Mouse (Mus musculus) heart, embryonic 11.5 days (tissue): ENCODE data around the gene Gm47996. TPM values are rescaled to one million over a fixed set of nuclear protein-coding genes. Genes with fewer than 3 reads are reported as not detected.
"Not testable (repeated sequence)": the region's sequence is repeated elsewhere in the genome, so short reads cannot be mapped to it uniquely, and the experiment has no call there.

ENCODE experiments used
- ATAC-seq: fragments of 200-750 bp; cut with Nextera tagmentation; replicated peaks from 2 replicates; pipeline ENCODE4 v1.8.0; 2017; ENCODE audit warnings: moderate library complexity; ENCODE audit not compliant: insufficient number of reproducible peaks, low FRiP score, low TSS enrichment
- H3K27ac ChIP-seq: fragments of 300-500 bp; sonication (generic); 2 replicates; pipeline ENCODE4 v1.5.1; 2014; ENCODE audit warnings: mild to moderate bottlenecking, low read depth, low read length
- H3K27me3 ChIP-seq: fragments of 300-500 bp; sonication (generic); 2 replicates; pipeline ENCODE4 v1.6.1; 2014; ENCODE audit warnings: mild to moderate bottlenecking, low read length, mixed read lengths; ENCODE audit not compliant: control insufficient read depth, insufficient read depth
- H3K36me3 ChIP-seq: fragments of 300-500 bp; sonication (generic); 2 replicates; pipeline ENCODE4 v1.6.1; 2014; ENCODE audit warnings: mild to moderate bottlenecking, low read length, moderate library complexity, mixed read lengths; ENCODE audit not compliant: control insufficient read depth, insufficient read depth
- H3K4me1 ChIP-seq: fragments of 300-500 bp; sonication (generic); 2 replicates; pipeline ENCODE4 v1.6.1; 2014; ENCODE audit warnings: low read length; ENCODE audit not compliant: control insufficient read depth, insufficient read depth
- H3K4me2 ChIP-seq: fragments of 300-500 bp; sonication (generic); 2 replicates; pipeline ENCODE4 v1.6.1; 2014; ENCODE audit warnings: mild to moderate bottlenecking, moderate library complexity
- H3K4me3 ChIP-seq: fragments of 300-500 bp; sonication (generic); 2 replicates; pipeline ENCODE4 v1.5.1; 2014; ENCODE audit warnings: low read depth, low read length
- H3K9ac ChIP-seq: fragments of 300-500 bp; sonication (generic); 2 replicates; pipeline ENCODE4 v1.6.1; 2014; ENCODE audit warnings: mild to moderate bottlenecking, low read depth, low read length, moderate library complexity
- H3K9me3 ChIP-seq: fragments of 300-500 bp; sonication (generic); replicated peaks from 2 replicates; pipeline ENCODE4 v1.6.1; 2016; ENCODE audit warnings: low read length; ENCODE audit not compliant: control insufficient read depth
- WGBS: fragments of 180-500 bp; shearing (Covaris S2); extraction: QIAGEN DNeasy Blood & Tissue Kit; methylation state at CpG from one replicate; pipeline ENCODE4 v1.1.7; 2014; ENCODE audit not compliant: insufficient replicate concordance; 5-methylcytosine and 5-hydroxymethylcytosine counted together
- polyA plus RNA-seq: library from polyadenylated mRNA; unstranded; fragments of >200 nt; fragmentation: Nextera tagmentation; extraction: Ambion mirVana; gene quantifications from 2 replicates; pipeline ENCODE4 v1.2.1, GENCODE M21; 2014

The Gm47996 gene
- polyA plus RNA-seq, 1 experiment from 2014 or later = 0.70 TPM

- no peaks in the 10 kb centered on the region for H3K27me3 ChIP-seq
- no peak for ATAC-seq
- H3K4me1 ChIP-seq = peaks cover 11% of the 10 kb centered on the region
- 65% methylated on average over 2 of the region's 2 CpGs for WGBS
- no peaks in the 10 kb centered on the region for H3K9me3 ChIP-seq
- no peaks in the 10 kb centered on the region for H3K36me3 ChIP-seq
- peak overlapping the region; percentile 35; the same call in 1 of the 2 replicates for H3K27ac ChIP-seq
- no peak overlapping the region for H3K4me3 ChIP-seq
- peak overlapping the region; percentile 34; the same call in 1 of the 2 replicates for H3K9ac ChIP-seq
- no peak overlapping the region for H3K4me2 ChIP-seq
Observed at GRCm38 (mm10) chr1:151178505-151179083, 31.3 kb upstream of the Gm47996 start.

GRCm38 (mm10) chr1:151180167-151180566 lies 29.8 kb upstream of the Gm47996 start:
- Histone ChIP-seq H3K4me2 (no peak overlapping the region), H3K4me1 (peaks cover 11% of the 10 kb centered on the region), H3K36me3 (no peaks in the 10 kb centered on the region), H3K4me3 (no peak overlapping the region), H3K27ac (no peak overlapping the region), H3K9ac (no peak overlapping the region), H3K9me3 (no peaks in the 10 kb centered on the region), H3K27me3 (no peaks in the 10 kb centered on the region)
- 85% methylated on average over 2 of the region's 2 CpGs for WGBS
- no peak for ATAC-seq

DNA sequence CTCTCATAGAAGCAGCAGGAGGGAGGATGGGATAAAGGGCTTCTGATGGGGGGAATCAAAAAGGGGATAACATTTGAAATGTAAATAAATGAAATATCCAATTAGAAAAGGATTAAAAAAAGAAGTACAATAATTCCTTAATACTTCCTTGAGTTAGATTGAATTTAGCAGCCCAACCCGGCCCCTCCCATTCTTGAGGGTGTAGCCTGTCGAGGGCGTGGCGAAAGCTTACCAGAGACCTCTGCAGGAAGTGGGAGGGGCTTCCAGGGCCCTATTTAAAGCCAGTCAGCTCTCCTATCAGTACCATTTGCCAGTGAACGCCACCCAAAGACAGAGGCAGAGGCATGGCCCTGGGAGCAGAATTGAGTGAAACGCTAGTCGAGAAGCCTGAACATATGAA lies 27.7 kb upstream of the Gm47996 start, which contains the start of gene Gm47985:
Gene Gm47985, plus strand, starts transcription at position 272 of the 400 bp plus-strand sequence.
- H3K4me1 ChIP-seq, ATAC-seq, H3K9me3 ChIP-seq, H3K9ac ChIP-seq, H3K27ac ChIP-seq, H3K4me3 ChIP-seq, H3K27me3 ChIP-seq, H3K36me3 ChIP-seq, H3K4me2 ChIP-seq: not testable (repeated sequence)
- no CpG with 5 or more reads among the region's 7 CpGs for WGBS

DNA sequence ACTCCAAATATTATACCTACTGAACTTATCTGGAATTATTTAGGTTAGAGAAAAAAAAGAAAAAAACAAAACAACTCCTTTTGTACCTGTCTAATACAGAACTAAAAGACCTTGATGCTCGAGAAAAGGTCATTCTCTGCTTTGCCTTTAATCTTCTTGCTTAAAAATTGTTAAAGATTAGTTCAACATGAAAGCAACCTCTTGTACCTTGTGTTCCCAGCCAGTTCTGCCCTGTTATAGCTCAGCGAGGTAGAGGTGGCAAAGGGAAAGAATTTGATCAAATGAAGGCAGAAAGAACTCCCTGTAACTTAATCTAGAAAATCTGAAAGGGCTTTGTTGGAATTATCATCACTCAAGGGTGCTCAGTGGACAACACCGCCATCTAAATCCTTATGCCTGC lies 23.7 kb upstream of the Gm47996 start:
- not testable (repeated sequence) for H3K27ac ChIP-seq, H3K4me1 ChIP-seq, H3K4me2 ChIP-seq, H3K9me3 ChIP-seq, H3K4me3 ChIP-seq, H3K9ac ChIP-seq, H3K27me3 ChIP-seq, ATAC-seq, H3K36me3 ChIP-seq
- WGBS = 85% methylated on average over 3 of the region's 3 CpGs

GRCm38 (mm10) chr1:151186879-151187424 lies 23.0 kb upstream of the Gm47996 start:
- H3K4me3 ChIP-seq, H3K9ac ChIP-seq, H3K27me3 ChIP-seq, H3K4me2 ChIP-seq, ATAC-seq, H3K9me3 ChIP-seq, H3K36me3 ChIP-seq, H3K4me1 ChIP-seq, H3K27ac ChIP-seq: not testable (repeated sequence)
- WGBS = 53% methylated on average over 4 of the region's 4 CpGs

- Histone ChIP-seq H3K36me3 (no peaks in the 10 kb centered on the region), H3K4me2 (no peak overlapping the region), H3K27ac (no peak overlapping the region), H3K4me3 (no peak overlapping the region), H3K4me1 (no peaks in the 10 kb centered on the region), H3K9ac (no peak overlapping the region), H3K9me3 (no peaks in the 10 kb centered on the region), H3K27me3 (no peaks in the 10 kb centered on the region)
- 82% methylated on average over 4 of the region's 4 CpGs for WGBS
- ATAC-seq = no peak
Observed at GRCm38 (mm10) chr1:151188469-151188868, 21.5 kb upstream of the Gm47996 start.

- not testable (repeated sequence) for H3K27ac ChIP-seq, ATAC-seq, H3K9ac ChIP-seq, H3K36me3 ChIP-seq, H3K4me1 ChIP-seq, H3K27me3 ChIP-seq, H3K4me2 ChIP-seq, H3K9me3 ChIP-seq, H3K4me3 ChIP-seq
- no CpG with 5 or more reads among the region's 7 CpGs for WGBS
Observed at GRCm38 (mm10) chr1:151192075-151192474, 17.9 kb upstream of the Gm47996 start, which contains the start of gene Gm8947. TSS of gene Gm8947 (plus strand) at chr1:151192376.

DNA sequence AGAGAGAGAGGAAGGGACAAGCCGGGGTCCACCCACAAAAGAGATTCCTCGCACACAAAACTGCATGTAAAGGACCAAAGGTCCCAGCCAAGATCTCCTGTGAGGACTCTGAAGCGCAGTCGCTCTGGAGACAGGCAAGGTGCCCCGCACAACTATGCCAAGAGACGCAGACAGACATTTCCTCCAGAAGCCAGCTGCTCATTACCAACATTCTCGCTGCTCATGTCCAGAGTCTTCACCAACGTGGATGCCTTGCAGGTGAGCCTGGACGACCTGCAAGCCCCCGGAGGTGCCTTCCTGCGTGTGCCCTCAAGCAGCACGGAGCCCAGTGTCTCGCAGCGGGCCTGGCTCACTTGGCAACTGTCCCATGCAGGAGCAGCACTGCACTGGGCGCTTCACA lies 17.2 kb upstream of the Gm47996 start:
- not testable (repeated sequence) for H3K4me1 ChIP-seq, ATAC-seq, H3K9ac ChIP-seq, H3K4me2 ChIP-seq, H3K36me3 ChIP-seq, H3K9me3 ChIP-seq, H3K27me3 ChIP-seq, H3K27ac ChIP-seq, H3K4me3 ChIP-seq
- 88% methylated on average over 13 of the region's 15 CpGs for WGBS

DNA sequence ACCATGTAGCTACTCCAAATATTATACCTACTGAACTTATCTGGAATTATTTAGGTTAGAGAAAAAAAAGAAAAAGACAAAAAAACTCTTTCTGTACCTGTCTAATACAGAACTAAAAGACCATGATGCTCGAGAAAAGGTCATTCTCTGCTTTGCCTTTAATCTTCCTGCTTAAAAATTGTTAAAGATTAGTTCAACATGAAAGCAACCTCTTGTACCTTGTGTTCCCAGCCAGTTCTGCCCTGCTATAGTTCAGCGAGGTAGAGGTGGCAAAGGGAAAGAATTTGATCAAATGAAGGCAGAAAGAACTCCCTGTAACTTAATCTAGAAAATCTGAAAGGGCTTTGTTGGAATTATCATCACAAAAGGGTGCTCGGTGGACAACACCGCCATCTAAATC lies 13.9 kb upstream of the Gm47996 start:
- H3K27me3 ChIP-seq, ATAC-seq, H3K9ac ChIP-seq, H3K9me3 ChIP-seq, H3K4me1 ChIP-seq, H3K27ac ChIP-seq, H3K4me2 ChIP-seq, H3K4me3 ChIP-seq, H3K36me3 ChIP-seq: not testable (repeated sequence)
- WGBS = 77% methylated on average over 4 of the region's 4 CpGs
